Mouse (Mus musculus) ovary, postnatal 36 days (tissue): ENCODE results near the gene Cwc27.

Experiments used
- DNase-seq: peaks from one replicate; pipeline ENCODE4 v3.0.0; 2022; ENCODE audit warnings: low spot score, mixed read lengths

Gene Cwc27

GRCm38 (mm10) chr13:104645778-104646425 is 171.0 kb downstream of the Cwc27 start:
- no peak for DNase-seq

- DNase-seq, result no peak
Measured at GRCm38 (mm10) chr13:104644185-104644584, 172.8 kb downstream of the Cwc27 start.

GRCm38 (mm10) chr13:104640694-104641454 is 176.1 kb downstream of the Cwc27 start:
- no peak for DNase-seq

- no peak for DNase-seq
Measured at GRCm38 (mm10) chr13:104638988-104639387, 178.0 kb downstream of the Cwc27 start.

- no peak for DNase-seq
Measured at GRCm38 (mm10) chr13:104635965-104636462, 180.9 kb downstream of the Cwc27 start.

GRCm38 (mm10) chr13:104634708-104635107 is 182.2 kb downstream of the Cwc27 start:
- DNase-seq, result no peak

GRCm38 (mm10) chr13:104632427-104633167 is 184.3 kb downstream of the Cwc27 start:
- DNase-seq, result no peak

GRCm38 (mm10) chr13:104631621-104632205 is 185.2 kb downstream of the Cwc27 start:
- no peak for DNase-seq

- DNase-seq, result no peak
Measured at GRCm38 (mm10) chr13:104630808-104631207, 186.1 kb downstream of the Cwc27 start.

- DNase-seq, result no peak
Measured at GRCm38 (mm10) chr13:104629621-104630020, 187.3 kb downstream of the Cwc27 start.

- no peak for DNase-seq
Measured at GRCm38 (mm10) chr13:104628019-104628418, 188.9 kb downstream of the Cwc27 start.

GRCm38 (mm10) chr13:104627169-104627909 is 189.6 kb downstream of the Cwc27 start:
- no peak for DNase-seq

GRCm38 (mm10) chr13:104623130-104623891 is 193.6 kb downstream of the Cwc27 start:
- no peak for DNase-seq

- DNase-seq, result no peak
Measured at GRCm38 (mm10) chr13:104622102-104622743, 194.7 kb downstream of the Cwc27 start.

- no peak for DNase-seq
Measured at GRCm38 (mm10) chr13:104620423-104620822, 196.5 kb downstream of the Cwc27 start.

GRCm38 (mm10) chr13:104619503-104620288 is 197.2 kb downstream of the Cwc27 start:
- DNase-seq, result no peak

GRCm38 (mm10) chr13:104617201-104617600 is 199.7 kb downstream of the Cwc27 start:
- no peak for DNase-seq

- no peak for DNase-seq
Measured at GRCm38 (mm10) chr13:104615999-104616810, 200.7 kb downstream of the Cwc27 start.

GRCm38 (mm10) chr13:104615111-104615510 is 201.8 kb downstream of the Cwc27 start:
- no peak for DNase-seq
